ENCODE assay signal across 20 mouse cellular contexts in genomic region chr6:36247027-36247426, GRCm38 (mm10).
"Had no signal": no experiment of that assay in that cellular context is flagged by ENCODE, and none has a peak within 500 bp of the region (broad histone marks: within the 10 kb centered on the region; RNA-seq: fewer than 3 reads in every experiment).

No protein-coding gene starts in this region.

- H3K27me3 ChIP-seq: kidney, embryonic 15.5 days; liver, embryonic 13.5 days; neural tube, embryonic 15.5 days had no signal

- ATAC-seq: lung, postnatal 0 days had no signal

- H3K4me1 ChIP-seq: kidney, embryonic 15.5 days; liver, embryonic 13.5 days; neural tube, embryonic 15.5 days had no signal

- DNase-seq: kidney, adult 11 months; kidney, adult 8-10 months; kidney, postnatal 10 days; kidney, postnatal 36 days; layer of hippocampus, postnatal 36 days; liver, embryonic 13.5 days; lung, embryonic 14.5 days; right cerebral cortex, adult 18-20 months; right cerebral cortex, postnatal 14 days; right cerebral cortex, postnatal 4 days; thymus, adult 2 months; thymus, postnatal 14 days; thymus, postnatal 4 days had no signal

- H3K4me3 ChIP-seq: kidney, embryonic 15.5 days; left cerebral cortex, adult 2 months; liver, embryonic 13.5 days; myocyte; neural tube, embryonic 15.5 days had no signal

- H3K9me3 ChIP-seq: kidney, embryonic 15.5 days; liver, embryonic 13.5 days; neural tube, embryonic 15.5 days had no signal

- H3K36me3 ChIP-seq: kidney, embryonic 15.5 days; liver, embryonic 13.5 days; neural tube, embryonic 15.5 days had no signal

- H3K27ac ChIP-seq: kidney, embryonic 15.5 days; left cerebral cortex, adult 2 months; liver, embryonic 13.5 days; macrophage; neural tube, embryonic 15.5 days; stomach, postnatal 0 days had no signal

- H3K9ac ChIP-seq: kidney, embryonic 15.5 days; liver, embryonic 13.5 days; lung, embryonic 14.5 days; neural tube, embryonic 15.5 days had no signal

- H3K4me2 ChIP-seq: kidney, embryonic 15.5 days; liver, embryonic 13.5 days; lung, embryonic 14.5 days; neural tube, embryonic 15.5 days had no signal
